Mouse (Mus musculus): Measurements from ENCODE around the gene F11r. TPM values are rescaled to one million over a fixed set of nuclear protein-coding genes. Genes with fewer than 3 reads are reported as not detected.
A peak's percentile ranks its signal among the peaks of the same experiment; 100 is the strongest.

F11r gene
- total RNA-seq, 4 experiments from 2014 or later = 3.6 to 5.9 (median 4.2) TPM

GRCm38 (mm10) chr1:171438014-171438670 lies 807 bp downstream of the F11r start:
- no peak for DNase-seq (ENCODE audit: low spot score in 2 of 2)

- no peak for DNase-seq (ENCODE audit: low spot score in 2 of 2)
These were observed 1.7 kb downstream of the F11r start for GRCm38 (mm10) chr1:171439072-171439471.

GRCm38 (mm10) chr1:171440025-171440725 lies 2.8 kb downstream of the F11r start:
- peak in 1 of 2 experiments; percentile 8 for DNase-seq (ENCODE audit: low spot score in 2 of 2)

GRCm38 (mm10) chr1:171441466-171442412 lies 4.4 kb downstream of the F11r start:
- no peak for DNase-seq (ENCODE audit: low spot score in 2 of 2)

- DNase-seq (ENCODE audit: low spot score in 2 of 2) = no peak
These were observed 5.1 kb downstream of the F11r start for GRCm38 (mm10) chr1:171442413-171442760.

- no peak for DNase-seq (ENCODE audit: low spot score in 2 of 2)
These were observed 7.7 kb downstream of the F11r start for GRCm38 (mm10) chr1:171445050-171445449.

- no peak for DNase-seq (ENCODE audit: low spot score in 2 of 2)
These were observed 9.5 kb downstream of the F11r start for GRCm38 (mm10) chr1:171446854-171447253.

GRCm38 (mm10) chr1:171447692-171448091 lies 10.4 kb downstream of the F11r start:
- no peak for DNase-seq (ENCODE audit: low spot score in 2 of 2)

- DNase-seq (ENCODE audit: low spot score in 2 of 2) = no peak
These were observed 12.7 kb downstream of the F11r start for GRCm38 (mm10) chr1:171450062-171450461.

GRCm38 (mm10) chr1:171451001-171451400 lies 13.7 kb downstream of the F11r start:
- no peak for DNase-seq (ENCODE audit: low spot score in 2 of 2)

GRCm38 (mm10) chr1:171452522-171452921 lies 15.2 kb downstream of the F11r start:
- DNase-seq (ENCODE audit: low spot score in 2 of 2) = no peak

GRCm38 (mm10) chr1:171452923-171453322 lies 15.6 kb downstream of the F11r start:
- no peak for DNase-seq (ENCODE audit: low spot score in 2 of 2)

GRCm38 (mm10) chr1:171454926-171455325 lies 17.6 kb downstream of the F11r start:
- no peak for DNase-seq (ENCODE audit: low spot score in 2 of 2)

- no peak for DNase-seq (ENCODE audit: low spot score in 2 of 2)
These were observed 20.2 kb downstream of the F11r start for GRCm38 (mm10) chr1:171457568-171457967.

GRCm38 (mm10) chr1:171459791-171460190 lies 22.5 kb downstream of the F11r start:
- DNase-seq (ENCODE audit: low spot score in 2 of 2) = no peak

GRCm38 (mm10) chr1:171460551-171461503 lies 23.5 kb downstream of the F11r start:
- no peak for DNase-seq (ENCODE audit: low spot score in 2 of 2)

- DNase-seq (ENCODE audit: low spot score in 2 of 2) = no peak
These were observed 25.8 kb downstream of the F11r start for GRCm38 (mm10) chr1:171463133-171463532.

- no peak for DNase-seq (ENCODE audit: low spot score in 2 of 2)
These were observed 28.5 kb downstream of the F11r start for GRCm38 (mm10) chr1:171465749-171466412.

- DNase-seq (ENCODE audit: low spot score in 2 of 2) = no peak
These were observed 29.2 kb downstream of the F11r start for GRCm38 (mm10) chr1:171466565-171466964.

- DNase-seq (ENCODE audit: low spot score in 2 of 2) = no peak
These were observed 32.3 kb downstream of the F11r start for GRCm38 (mm10) chr1:171469678-171470077.

Data from gastrocnemius, adult 8-10 months (tissue).